Comparison of ENCODE assay signal across 7 mouse cellular contexts in genomic region chr4:109664091-109664490, GRCm38 (mm10). TPM values are rescaled to one million over a fixed set of nuclear protein-coding genes. Genes with fewer than 3 reads are reported as not detected.
DNase-seq lines count a peak whose midpoint lies in the region; ATAC-seq and TF ChIP-seq lines count a peak whose summit lies in the region.

No protein-coding gene starts in this region.

- H3K27ac ChIP-seq in limb, embryonic 13.5 days = no peak overlapping the region
- H3K27ac ChIP-seq in limb, embryonic 10.5 days = no peak overlapping the region
- no peak overlapping the region for H3K27ac ChIP-seq in bone marrow, adult 2 months (ENCODE audit: control insufficient read depth, insufficient read depth, low read depth, low read length, poor library complexity)
- H3K27ac ChIP-seq in forebrain, embryonic 11.5 days (ENCODE audit: low read depth, low read length) = no peak overlapping the region
- no peak overlapping the region for H3K27ac ChIP-seq in liver, embryonic 14.5 days

- TF ChIP-seq POLR2A in bone marrow, adult 2 months (IDR thresholded peaks at IDR 0.05; ENCODE audit: borderline replicate concordance, control insufficient read depth, low read depth, low read length) = no peak

- TF ChIP-seq EP300 in liver, embryonic 14.5 days (IDR thresholded peaks at IDR 0.05; ENCODE audit: low read depth) = no peak

- H3K4me1 ChIP-seq in limb, embryonic 13.5 days = peaks cover 20% of the 10 kb centered on the region
- H3K4me1 ChIP-seq in limb, embryonic 10.5 days = peaks cover 29% of the 10 kb centered on the region
- H3K4me1 ChIP-seq in bone marrow, adult 2 months (ENCODE audit: control insufficient read depth, insufficient read depth, low read length) = no peaks in the 10 kb centered on the region; the same call in 1 of the 2 replicates
- H3K4me1 ChIP-seq in forebrain, embryonic 11.5 days (replicated peaks; ENCODE audit: control insufficient read depth, insufficient read depth, low read length) = peaks cover 13% of the 10 kb centered on the region; the same call in 1 of the 2 replicates
- peaks cover 2 to 6% of the 10 kb centered on the region in 2 experiments; a peak in 3 of 4 replicates for H3K4me1 ChIP-seq in liver, embryonic 14.5 days (replicated peaks; ENCODE audit: control insufficient read depth in 2 of 2, insufficient read depth in 2 of 2, low read length in 1 of 2)

- H3K4me3 ChIP-seq in limb, embryonic 13.5 days = peak overlapping the region; percentile 72; the same call in 1 of the 2 replicates
- no peak overlapping the region for H3K4me3 ChIP-seq in limb, embryonic 10.5 days
- H3K4me3 ChIP-seq in bone marrow, adult 2 months (replicated peaks; ENCODE audit: control insufficient read depth, low read depth, low read length) = peak overlapping the region; percentile 95
- H3K4me3 ChIP-seq in forebrain, embryonic 11.5 days (ENCODE audit: low read depth, low read length) = 0 out of 2 replicates have a peak overlapping the region, but pooled peaks have one; percentile 9
- H3K4me3 ChIP-seq in liver, embryonic 14.5 days (ENCODE audit: insufficient read depth in 1 of 2, low read depth in 2 of 2, low read length in 2 of 2) = peak overlapping the region; percentile 82 to 90

- TF ChIP-seq CTCF in bone marrow, adult 2 months (IDR thresholded peaks at IDR 0.05; ENCODE audit: control insufficient read depth, insufficient read depth, low read length) = no peak
- TF ChIP-seq CTCF in liver, embryonic 14.5 days (IDR thresholded peaks at IDR 0.05; ENCODE audit: low read depth) = no peak

- no peak for ATAC-seq in limb, embryonic 13.5 days (ENCODE audit: low FRiP score, low read depth)
- no peak for ATAC-seq in forebrain, embryonic 11.5 days (replicated peaks; ENCODE audit: low FRiP score)
- no peak for ATAC-seq in liver, embryonic 14.5 days (ENCODE audit: insufficient read depth)

- H3K36me3 ChIP-seq in limb, embryonic 13.5 days = no peaks in the 10 kb centered on the region
- H3K36me3 ChIP-seq in limb, embryonic 10.5 days = no peaks in the 10 kb centered on the region
- no peaks in the 10 kb centered on the region for H3K36me3 ChIP-seq in forebrain, embryonic 11.5 days (ENCODE audit: control insufficient read depth, insufficient read depth, low read length)
- H3K36me3 ChIP-seq in liver, embryonic 14.5 days (replicated peaks; ENCODE audit: control insufficient read depth, insufficient read depth, low read depth) = peaks cover 5% of the 10 kb centered on the region

- DNase-seq in limb, embryonic 10.5 days (ENCODE audit: low spot score) = no peak
- DNase-seq in forebrain, embryonic 11.5 days (ENCODE audit: low spot score) = no peak
- DNase-seq in liver, embryonic 14.5 days (ENCODE audit: low read depth in 3 of 3, low spot score in 3 of 3) = no peak
- no peak for DNase-seq in layer of hippocampus, adult 9-11 months
- no peak for DNase-seq in thymus, postnatal 14 days

- no peaks in the 10 kb centered on the region for H3K9me3 ChIP-seq in limb, embryonic 13.5 days
- H3K9me3 ChIP-seq in limb, embryonic 10.5 days (replicated peaks) = no peaks in the 10 kb centered on the region
- H3K9me3 ChIP-seq in forebrain, embryonic 11.5 days (ENCODE audit: control insufficient read depth, low read length) = no peaks in the 10 kb centered on the region
- no peaks in the 10 kb centered on the region for H3K9me3 ChIP-seq in liver, embryonic 14.5 days (ENCODE audit: control insufficient read depth, low read length)

- peak overlapping the region; percentile 98 for H3K4me2 ChIP-seq in limb, embryonic 13.5 days (replicated peaks)
- 0 out of 2 replicates have a peak overlapping the region, but pooled peaks have one; percentile 32 for H3K4me2 ChIP-seq in forebrain, embryonic 11.5 days (ENCODE audit: low read depth, low read length, severe bottlenecking)
- peak overlapping the region; percentile 76 for H3K4me2 ChIP-seq in liver, embryonic 14.5 days (ENCODE audit: low read depth)

- H3K9ac ChIP-seq in limb, embryonic 13.5 days = no peak overlapping the region
- no peak overlapping the region for H3K9ac ChIP-seq in forebrain, embryonic 11.5 days (ENCODE audit: low read length)
- H3K9ac ChIP-seq in liver, embryonic 14.5 days (replicated peaks) = peak overlapping the region; percentile 80

- WGBS in limb, embryonic 13.5 days = 10% methylated on average over 5 of the region's 5 CpGs
- 7% methylated on average over 5 of the region's 5 CpGs for WGBS in limb, embryonic 10.5 days
- WGBS in bone marrow, adult 2 months = 27% methylated on average over 5 of the region's 5 CpGs
- WGBS in forebrain, embryonic 11.5 days = 6% methylated on average over 5 of the region's 5 CpGs
- 14% methylated on average over 5 of the region's 5 CpGs for WGBS in liver, embryonic 14.5 days (ENCODE audit: insufficient replicate concordance)

- peaks cover 50% of the 10 kb centered on the region for H3K27me3 ChIP-seq in limb, embryonic 13.5 days
- peaks cover 72% of the 10 kb centered on the region for H3K27me3 ChIP-seq in limb, embryonic 10.5 days (ENCODE audit: low read depth, poor library complexity, severe bottlenecking)
- peaks cover 35% of the 10 kb centered on the region for H3K27me3 ChIP-seq in forebrain, embryonic 11.5 days (ENCODE audit: control insufficient read depth, insufficient read depth, low read length)
- H3K27me3 ChIP-seq in liver, embryonic 14.5 days (ENCODE audit: control insufficient read depth, insufficient read depth, low read length) = peaks cover 37% of the 10 kb centered on the region

RNA-seq across cellular contexts. Expression of gene Cdkn2c, which starts 2.9 kb away (rescaled TPM):
- polyA plus RNA-seq in limb, embryonic 13.5 days (2015; fragmentation: Nextera tagmentation; extraction: Ambion mirVana) = 5.3 and 6.7 TPM in 2 replicates
- 1.1 and 1.4 TPM in 2 replicates for polyA plus RNA-seq in limb, embryonic 10.5 days (2016; fragmentation: Nextera tagmentation; extraction: Ambion mirVana)
- polyA plus RNA-seq in bone marrow, adult 2 months (2011; ENCODE audit: insufficient read depth, insufficient read length, low replicate concordance, missing spikeins) = 24.8 and 35.9 TPM in 2 replicates
- polyA plus RNA-seq in forebrain, embryonic 11.5 days (2014; fragmentation: Nextera tagmentation; extraction: Ambion mirVana) = 9.3 and 9.5 TPM in 2 replicates
- 10.2 and 15.1 TPM in 2 replicates for polyA plus RNA-seq in liver, embryonic 14.5 days (2012; rRNA removed)
- 13.6 and 14.9 TPM in 2 replicates for polyA plus RNA-seq in liver, embryonic 14.5 days (2014; fragmentation: Nextera tagmentation; extraction: Ambion mirVana)

RNA-seq across cellular contexts. Expression of gene Faf1, which starts 12.3 kb away (rescaled TPM):
- polyA plus RNA-seq in limb, embryonic 13.5 days (2015; fragmentation: Nextera tagmentation; extraction: Ambion mirVana) = 22.6 and 23.8 TPM in 2 replicates
- polyA plus RNA-seq in limb, embryonic 10.5 days (2016; fragmentation: Nextera tagmentation; extraction: Ambion mirVana) = 29.2 TPM in 2 replicates
- polyA plus RNA-seq in bone marrow, adult 2 months (2011; ENCODE audit: insufficient read depth, insufficient read length, low replicate concordance, missing spikeins) = 11.9 and 22.5 TPM in 2 replicates
- polyA plus RNA-seq in forebrain, embryonic 11.5 days (2014; fragmentation: Nextera tagmentation; extraction: Ambion mirVana) = 42.7 and 42.9 TPM in 2 replicates
- 4.1 and 7.3 TPM in 2 replicates for polyA plus RNA-seq in liver, embryonic 14.5 days (2012; rRNA removed)
- polyA plus RNA-seq in liver, embryonic 14.5 days (2014; fragmentation: Nextera tagmentation; extraction: Ambion mirVana) = 16.6 and 19.2 TPM in 2 replicates

Comparison
In these comparisons a context has a peak if more than half of its experiments do, and no peak if none do; other contexts are left out.
1. H3K4me2 ChIP-seq: peak in every context shown above with its lines; median percentile 98 in limb, embryonic 13.5 days; 76 in liver, embryonic 14.5 days; 32 in forebrain, embryonic 11.5 days.